Mouse (Mus musculus): Measurements from ENCODE around the gene Prrc2b. TPM values are rescaled to one million over a fixed set of nuclear protein-coding genes. Genes with fewer than 3 reads are reported as not detected.

Prrc2b gene
- total and polyA plus RNA-seq, 2 experiments from 2014 or later = 19.5 to 66.5 TPM

GRCm38 (mm10) chr2:32156645-32157044, 5.8 kb downstream of the Prrc2b start:
- Histone ChIP-seq H3K4me3 (ENCODE audit: low read depth, low read length) (no peak overlapping the region), H3K36me3 (replicated peaks; ENCODE audit: control insufficient read depth, insufficient read depth, low read length) (no peaks in the 10 kb centered on the region), H3K27ac (ENCODE audit: low read depth) (no peak overlapping the region), H3K4me1 (ENCODE audit: control insufficient read depth, insufficient read depth) (peaks cover 79% of the 10 kb centered on the region), H3K27me3 (ENCODE audit: control insufficient read depth, insufficient read depth, low read length) (no peaks in the 10 kb centered on the region), H3K9ac (replicated peaks; ENCODE audit: low read depth, low read length) (no peak overlapping the region), H3K9me3 (replicated peaks; ENCODE audit: control insufficient read depth, low read length) (no peaks in the 10 kb centered on the region), H3K4me2 (ENCODE audit: low read depth, low read length) (no peak overlapping the region)
- DNase-seq (ENCODE audit: low spot score) (no peak), ATAC-seq (ENCODE audit: insufficient read depth, low read depth) (no peak)
- 48% methylated on average over 10 of the region's 10 CpGs for WGBS
- TF ChIP-seq EP300 (IDR thresholded peaks at IDR 0.05; ENCODE audit: low read depth) (no peak), CTCF (IDR thresholded peaks at IDR 0.05; ENCODE audit: low read depth) (no peak)

- 0 out of 2 replicates have a peak overlapping the region, but pooled peaks have one; percentile 2 for H3K27ac ChIP-seq (ENCODE audit: low read depth)
- WGBS = 54% methylated on average over 4 of the region's 4 CpGs
- H3K9me3 ChIP-seq (replicated peaks; ENCODE audit: control insufficient read depth, low read length) = no peaks in the 10 kb centered on the region
- H3K4me3 ChIP-seq (ENCODE audit: low read depth, low read length) = no peak overlapping the region
- H3K9ac ChIP-seq (replicated peaks; ENCODE audit: low read depth, low read length) = no peak overlapping the region
- no peaks in the 10 kb centered on the region for H3K27me3 ChIP-seq (ENCODE audit: control insufficient read depth, insufficient read depth, low read length)
- no peak for TF ChIP-seq CTCF (IDR thresholded peaks at IDR 0.05; ENCODE audit: low read depth)
- no peak for TF ChIP-seq EP300 (IDR thresholded peaks at IDR 0.05; ENCODE audit: low read depth)
- DNase-seq (ENCODE audit: low spot score) = no peak
- H3K4me1 ChIP-seq (ENCODE audit: control insufficient read depth, insufficient read depth) = peaks cover 79% of the 10 kb centered on the region
- no peak overlapping the region for H3K4me2 ChIP-seq (ENCODE audit: low read depth, low read length)
- ATAC-seq (ENCODE audit: insufficient read depth, low read depth) = no peak
- no peaks in the 10 kb centered on the region for H3K36me3 ChIP-seq (replicated peaks; ENCODE audit: control insufficient read depth, insufficient read depth, low read length)
Measured at GRCm38 (mm10) chr2:32157328-32157727, 6.4 kb downstream of the Prrc2b start.

GRCm38 (mm10) chr2:32158616-32159239, 7.8 kb downstream of the Prrc2b start:
- DNase-seq (ENCODE audit: low spot score) (no peak), ATAC-seq (ENCODE audit: insufficient read depth, low read depth) (no peak; the same call in 1 of the 2 replicates)
- Histone ChIP-seq H3K27me3 (ENCODE audit: control insufficient read depth, insufficient read depth, low read length) (no peaks in the 10 kb centered on the region), H3K36me3 (replicated peaks; ENCODE audit: control insufficient read depth, insufficient read depth, low read length) (no peaks in the 10 kb centered on the region), H3K4me3 (ENCODE audit: low read depth, low read length) (no peak overlapping the region), H3K9me3 (replicated peaks; ENCODE audit: control insufficient read depth, low read length) (no peaks in the 10 kb centered on the region), H3K9ac (replicated peaks; ENCODE audit: low read depth, low read length) (no peak overlapping the region), H3K4me2 (ENCODE audit: low read depth, low read length) (no peak overlapping the region), H3K4me1 (ENCODE audit: control insufficient read depth, insufficient read depth) (peaks cover 66% of the 10 kb centered on the region), H3K27ac (ENCODE audit: low read depth) (peak overlapping the region; percentile 27)
- 63% methylated on average over 12 of the region's 12 CpGs for WGBS
- TF ChIP-seq EP300 (IDR thresholded peaks at IDR 0.05; ENCODE audit: low read depth) (no peak), CTCF (IDR thresholded peaks at IDR 0.05; ENCODE audit: low read depth) (peak; percentile 8; the same call in 1 of the 2 replicates)

GRCm38 (mm10) chr2:32160525-32160924, 9.6 kb downstream of the Prrc2b start:
- no peaks in the 10 kb centered on the region for H3K9me3 ChIP-seq (replicated peaks; ENCODE audit: control insufficient read depth, low read length)
- 55% methylated on average over 3 of the region's 3 CpGs for WGBS
- no peaks in the 10 kb centered on the region for H3K36me3 ChIP-seq (replicated peaks; ENCODE audit: control insufficient read depth, insufficient read depth, low read length)
- H3K4me1 ChIP-seq (ENCODE audit: control insufficient read depth, insufficient read depth) = peaks cover 61% of the 10 kb centered on the region
- DNase-seq (ENCODE audit: low spot score) = no peak
- no peak overlapping the region for H3K27ac ChIP-seq (ENCODE audit: low read depth)
- TF ChIP-seq EP300 (IDR thresholded peaks at IDR 0.05; ENCODE audit: low read depth) = no peak
- no peak for TF ChIP-seq CTCF (IDR thresholded peaks at IDR 0.05; ENCODE audit: low read depth)
- no peak for ATAC-seq (ENCODE audit: insufficient read depth, low read depth)
- H3K9ac ChIP-seq (replicated peaks; ENCODE audit: low read depth, low read length) = no peak overlapping the region
- H3K4me2 ChIP-seq (ENCODE audit: low read depth, low read length) = no peak overlapping the region
- H3K4me3 ChIP-seq (ENCODE audit: low read depth, low read length) = no peak overlapping the region
- no peaks in the 10 kb centered on the region for H3K27me3 ChIP-seq (ENCODE audit: control insufficient read depth, insufficient read depth, low read length)

GRCm38 (mm10) chr2:32160967-32161366, 10.1 kb downstream of the Prrc2b start:
- ATAC-seq (ENCODE audit: insufficient read depth, low read depth) (no peak), DNase-seq (ENCODE audit: low spot score) (no peak)
- H3K9ac ChIP-seq (replicated peaks; ENCODE audit: low read depth, low read length) = no peak overlapping the region
- TF ChIP-seq CTCF (IDR thresholded peaks at IDR 0.05; ENCODE audit: low read depth) (peak; percentile 37), EP300 (IDR thresholded peaks at IDR 0.05; ENCODE audit: low read depth) (no peak)
- H3K4me3 ChIP-seq (ENCODE audit: low read depth, low read length) = no peak overlapping the region
- peaks cover 57% of the 10 kb centered on the region for H3K4me1 ChIP-seq (ENCODE audit: control insufficient read depth, insufficient read depth)
- H3K36me3 ChIP-seq (replicated peaks; ENCODE audit: control insufficient read depth, insufficient read depth, low read length) = no peaks in the 10 kb centered on the region
- H3K9me3 ChIP-seq (replicated peaks; ENCODE audit: control insufficient read depth, low read length) = no peaks in the 10 kb centered on the region
- H3K4me2 ChIP-seq (ENCODE audit: low read depth, low read length) = no peak overlapping the region
- H3K27me3 ChIP-seq (ENCODE audit: control insufficient read depth, insufficient read depth, low read length) = no peaks in the 10 kb centered on the region
- 82% methylated on average over 5 of the region's 5 CpGs for WGBS
- H3K27ac ChIP-seq (ENCODE audit: low read depth) = no peak overlapping the region

- H3K4me3 ChIP-seq (ENCODE audit: low read depth, low read length) = no peak overlapping the region
- no peak overlapping the region for H3K4me2 ChIP-seq (ENCODE audit: low read depth, low read length)
- WGBS = 89% methylated on average over 8 of the region's 8 CpGs
- H3K9me3 ChIP-seq (replicated peaks; ENCODE audit: control insufficient read depth, low read length) = no peaks in the 10 kb centered on the region
- TF ChIP-seq CTCF (IDR thresholded peaks at IDR 0.05; ENCODE audit: low read depth) = no peak
- no peak for TF ChIP-seq EP300 (IDR thresholded peaks at IDR 0.05; ENCODE audit: low read depth)
- no peak overlapping the region for H3K9ac ChIP-seq (replicated peaks; ENCODE audit: low read depth, low read length)
- ATAC-seq (ENCODE audit: insufficient read depth, low read depth) = no peak
- H3K27me3 ChIP-seq (ENCODE audit: control insufficient read depth, insufficient read depth, low read length) = no peaks in the 10 kb centered on the region
- no peak for DNase-seq (ENCODE audit: low spot score)
- H3K36me3 ChIP-seq (replicated peaks; ENCODE audit: control insufficient read depth, insufficient read depth, low read length) = no peaks in the 10 kb centered on the region
- H3K27ac ChIP-seq (ENCODE audit: low read depth) = no peak overlapping the region
- peaks cover 57% of the 10 kb centered on the region for H3K4me1 ChIP-seq (ENCODE audit: control insufficient read depth, insufficient read depth)
Measured at GRCm38 (mm10) chr2:32162102-32162501, 11.2 kb downstream of the Prrc2b start.
